Mouse (Mus musculus) Patski (cell line): ENCODE results near the gene P2ry14. TPM values are rescaled to one million over a fixed set of nuclear protein-coding genes. Genes with fewer than 3 reads are reported as not detected.
A peak's percentile ranks its signal among the peaks of the same experiment; 100 is the strongest.

Experiments
- ATAC-seq: fragments of 100-300 bp; one replicate; pipeline ENCODE4 v1.8.0; 2021
- CTCF ChIA-PET: fragments of 350-600 bp; sonication (Branson Sonifier 250); formaldehyde crosslinking; loops from one replicate; lab custom pipeline; 2022; ENCODE audit warnings: inconsistent platforms; lab: Charles Lee
- POLR2A ChIA-PET: fragments of 350-600 bp; sonication (Branson Sonifier 250); formaldehyde crosslinking; loops from one replicate; lab custom pipeline; 2022; ENCODE audit warnings: antibody characterized with exemption, inconsistent platforms; lab: Charles Lee
- DNase-seq: peaks from one replicate; pipeline ENCODE4 v3.0.0-alpha.2; 2011; ENCODE audit warnings: low read depth, low spot score
- H3K27me3 ChIP-seq: fragments of 371-371 bp; one replicate; pipeline ENCODE4 v1.5.1; 2021
- CTCF ChIP-seq: fragments of 100-300 bp; IDR thresholded peaks from one replicate; pipeline ENCODE4 v1.5.1; 2021
- in situ Hi-C: fragments of 300-500 bp; cut with MboI; formaldehyde crosslinking; loops from 3 replicates; pipeline ENCODE4 v1.11.1; 2018; ENCODE audit warnings: low pct_unique_long_range_greater_than_20kb, mixed read lengths
- polyA plus RNA-seq: library from polyadenylated mRNA; unstranded; gene quantifications from one replicate; pipeline ENCODE4 v1.2.3, GENCODE M21; 2021

Gene P2ry14
- polyA plus RNA-seq: 0.33 TPM

- CTCF ChIA-PET: interaction anchor here (1.0 to 2.0 kb wide), 4 partner anchors 8 to 33 kb away, joined by 3 to 8 read pairs (median 5); no protein-coding TSS in a partner anchor
- ATAC-seq (no peak), DNase-seq (no peak)
- in situ Hi-C loops: no loop called here
- TF ChIP-seq CTCF: no peak
- POLR2A ChIA-PET: no interaction called here
- no peaks in the 10 kb centered on the region for H3K27me3 ChIP-seq
Measured at GRCm38 (mm10) chr3:59153424-59153823, at the start of gene P2ry14. TSS of gene P2ry14 (minus strand) at chr3:59153618.

GRCm38 (mm10) chr3:59197329-59197948 is 44.0 kb upstream of the P2ry14 start:
- ATAC-seq: no peak
- DNase-seq: no peak
- no peak for TF ChIP-seq CTCF
- H3K27me3 ChIP-seq: no peaks in the 10 kb centered on the region
- ChIA-PET CTCF (no interaction called here), POLR2A (no interaction called here)
- in situ Hi-C loops: loop anchor here (25.0 kb wide), 1 partner anchor 665 kb away; the partner anchor contains the start of gene Gm8298

GRCm38 (mm10) chr3:59194938-59195337 is 41.5 kb upstream of the P2ry14 start, which contains the start of gene Gpr87:
TSS of gene Gpr87 (minus strand) at chr3:59195104.
- H3K27me3 ChIP-seq: no peaks in the 10 kb centered on the region
- ChIA-PET CTCF (interaction anchor here (1.1 kb wide), 1 partner anchor 10 kb away, joined by 3 read pairs; no protein-coding TSS in a partner anchor), POLR2A (no interaction called here)
- no peak for DNase-seq
- in situ Hi-C loops: loop anchor here (25.0 kb wide), 1 partner anchor 667 kb away; the partner anchor contains the start of gene Gm8298
- no peak for TF ChIP-seq CTCF
- ATAC-seq: no peak

DNA sequence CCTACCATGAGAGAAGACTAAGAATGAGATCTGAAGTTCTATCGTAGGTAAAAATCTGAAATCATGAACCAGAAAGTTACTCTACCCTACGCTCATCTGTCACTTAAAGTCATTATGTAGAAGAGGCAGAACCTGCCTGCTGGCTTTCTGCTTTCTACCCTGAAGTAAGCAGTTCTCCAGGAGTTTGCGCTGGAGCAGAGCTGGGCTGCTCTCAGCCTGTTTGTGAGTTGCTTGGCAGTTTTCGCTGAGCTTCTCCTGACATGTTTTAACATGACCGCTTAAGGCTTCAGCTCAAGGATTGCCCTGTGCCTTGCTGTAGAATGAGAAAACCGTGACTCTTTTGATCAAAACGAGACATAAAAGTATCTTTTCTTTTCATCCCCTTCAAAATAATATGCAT is 40.7 kb upstream of the P2ry14 start:
- no peak for DNase-seq
- ChIA-PET CTCF (interaction anchor here (1.1 to 1.8 kb wide), 2 partner anchors 10 to 12 kb away, joined by 3 to 6 read pairs; no protein-coding TSS in a partner anchor), POLR2A (no interaction called here)
- in situ Hi-C loops: loop anchor here (25.0 kb wide), 1 partner anchor 668 kb away; the partner anchor contains the start of gene Gm8298
- no peak for TF ChIP-seq CTCF
- H3K27me3 ChIP-seq: no peaks in the 10 kb centered on the region
- ATAC-seq: no peak

GRCm38 (mm10) chr3:59191674-59192073 is 38.3 kb upstream of the P2ry14 start:
- TF ChIP-seq CTCF: no peak
- DNase-seq (no peak), ATAC-seq (no peak)
- no peaks in the 10 kb centered on the region for H3K27me3 ChIP-seq
- CTCF ChIA-PET: interaction anchor here (0.9 to 3.0 kb wide), 6 partner anchors 8 to 130 kb away, joined by 3 to 12 read pairs (median 6); no protein-coding TSS in a partner anchor
- in situ Hi-C loops: loop anchor here (25.0 kb wide), 1 partner anchor 671 kb away; the partner anchor contains the start of gene Gm8298
- POLR2A ChIA-PET: interaction anchor here (1.2 to 1.3 kb wide), 2 partner anchors 12 to 95 kb away, joined by 3 read pairs; no protein-coding TSS in a partner anchor

- ChIA-PET CTCF (interaction anchor here (1.1 kb wide), 1 partner anchor 24 kb away, joined by 3 read pairs; no protein-coding TSS in a partner anchor), POLR2A (no interaction called here)
- H3K27me3 ChIP-seq: no peaks in the 10 kb centered on the region
- no peak for TF ChIP-seq CTCF
- in situ Hi-C loops: loop anchor here (25.0 kb wide), 1 partner anchor 675 kb away; the partner anchor contains the start of gene Gm8298
- ATAC-seq (peak; percentile 85), DNase-seq (no peak)
Measured at GRCm38 (mm10) chr3:59187336-59187735, 33.9 kb upstream of the P2ry14 start.

- H3K27me3 ChIP-seq: no peaks in the 10 kb centered on the region
- DNase-seq: no peak
- CTCF ChIA-PET: interaction anchor here (1.3 kb wide), 2 partner anchors 11 to 20 kb away, joined by 4 to 5 read pairs; no protein-coding TSS in a partner anchor
- no peak for ATAC-seq
- in situ Hi-C loops: loop anchor here (25.0 kb wide), 1 partner anchor 677 kb away; the partner anchor contains the start of gene Gm8298
- no peak for TF ChIP-seq CTCF
- POLR2A ChIA-PET: no interaction called here
Measured at GRCm38 (mm10) chr3:59185662-59186061, 32.2 kb upstream of the P2ry14 start.

GRCm38 (mm10) chr3:59182129-59182528 is 28.7 kb upstream of the P2ry14 start:
- CTCF ChIA-PET: interaction anchor here (0.8 to 2.1 kb wide), 9 partner anchors 9 to 96 kb away, joined by 3 to 8 read pairs (median 4); no protein-coding TSS in a partner anchor
- in situ Hi-C loops: loop anchor here (25.0 kb wide), 1 partner anchor 680 kb away; the partner anchor contains the start of gene Gm8298
- H3K27me3 ChIP-seq: no peaks in the 10 kb centered on the region
- POLR2A ChIA-PET: no interaction called here
- no peak for ATAC-seq
- DNase-seq: no peak
- TF ChIP-seq CTCF: no peak

- ATAC-seq: no peak
- TF ChIP-seq CTCF: no peak
- H3K27me3 ChIP-seq: no peaks in the 10 kb centered on the region
- no peak for DNase-seq
- in situ Hi-C loops: loop anchor here (25.0 kb wide), 1 partner anchor 681 kb away; the partner anchor contains the start of gene Gm8298
- ChIA-PET CTCF (interaction anchor here (1.0 to 2.1 kb wide), 6 partner anchors 10 to 97 kb away, joined by 3 to 8 read pairs (median 5); no protein-coding TSS in a partner anchor), POLR2A (no interaction called here)
Measured at GRCm38 (mm10) chr3:59181134-59181533, 27.7 kb upstream of the P2ry14 start.

DNA sequence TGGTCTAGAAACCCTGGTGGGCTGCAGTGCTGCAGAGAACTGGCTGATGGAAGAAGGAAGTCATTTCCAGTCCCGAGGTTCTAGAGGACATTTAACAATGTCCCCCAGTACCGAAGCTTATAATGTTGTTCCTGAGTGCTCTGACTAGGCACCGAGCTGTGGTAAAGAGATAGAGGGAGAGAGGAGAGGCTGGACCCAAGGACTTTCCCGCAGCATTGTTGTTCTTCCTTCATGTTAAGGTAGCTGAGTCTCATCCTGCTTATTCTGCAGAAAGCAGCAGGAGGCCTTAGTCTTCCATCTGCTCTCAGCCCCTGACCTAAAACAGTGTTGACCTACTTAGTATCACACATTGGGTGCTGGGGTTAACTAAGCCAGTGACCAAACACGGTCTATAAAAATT is 23.5 kb upstream of the P2ry14 start:
- no peak for TF ChIP-seq CTCF
- DNase-seq: no peak
- in situ Hi-C loops: loop anchor here (25.0 kb wide), 1 partner anchor 685 kb away; the partner anchor contains the start of gene Gm8298
- POLR2A ChIA-PET: no interaction called here
- no peak for ATAC-seq
- H3K27me3 ChIP-seq: no peaks in the 10 kb centered on the region
- CTCF ChIA-PET: interaction anchor here (1.1 to 2.4 kb wide), 8 partner anchors 12 to 127 kb away, joined by 3 to 7 read pairs (median 3); no protein-coding TSS in a partner anchor
